21 mouse cellular contexts compared by ENCODE assay signal in genomic region chr8:47746304-47746703, GRCm38 (mm10). TPM values are rescaled to one million over a fixed set of nuclear protein-coding genes. Genes with fewer than 3 reads are reported as not detected.
DNase-seq lines count a peak whose midpoint lies in the region; ATAC-seq lines count a peak whose summit lies in the region.
"Had no signal": no experiment of that assay in that cellular context is flagged by ENCODE, and none has a peak within 500 bp of the region (broad histone marks: within the 10 kb centered on the region; RNA-seq: fewer than 3 reads in every experiment).

No protein-coding gene starts in this region.

- no peak for ATAC-seq in kidney, embryonic 14.5 days (ENCODE audit: low FRiP score, low TSS enrichment)
- ATAC-seq in kidney, embryonic 15.5 days (replicated peaks; ENCODE audit: low FRiP score): 0 out of 2 replicates have a peak, but pooled peaks have one; percentile 27
- ATAC-seq in liver, embryonic 12.5 days: no peak
- ATAC-seq: activated CD4-positive, CD25-positive, alpha-beta regulatory T cell, adult 4 months; forebrain, embryonic 16.5 days; Patski had no signal

- no peaks in the 10 kb centered on the region for H3K36me3 ChIP-seq in kidney, embryonic 14.5 days (ENCODE audit: control insufficient read depth, insufficient read depth, low read length)
- H3K36me3 ChIP-seq in kidney, embryonic 15.5 days: no peaks in the 10 kb centered on the region
- no peaks in the 10 kb centered on the region for H3K36me3 ChIP-seq in liver, embryonic 12.5 days
- H3K36me3 ChIP-seq: embryonic facial prominence, embryonic 12.5 days; heart, embryonic 13.5 days; hindbrain, embryonic 15.5 days had no signal

- H3K4me3 ChIP-seq in kidney, embryonic 14.5 days (ENCODE audit: low read length): no peak overlapping the region
- H3K4me3 ChIP-seq in kidney, embryonic 15.5 days (replicated peaks): no peak overlapping the region
- H3K4me3 ChIP-seq in liver, embryonic 12.5 days: no peak overlapping the region
- H3K4me3 ChIP-seq: embryonic facial prominence, embryonic 12.5 days; heart, embryonic 13.5 days; hindbrain, embryonic 15.5 days had no signal

- DNase-seq in kidney, adult 11 months: peak; percentile 61
- DNase-seq in kidney, postnatal 14 days: peak; percentile 44
- no peak for DNase-seq in left cerebral cortex, postnatal 14 days (ENCODE audit: low spot score in 2 of 2)
- no peak for DNase-seq in MN1 (ENCODE audit: low spot score)
- no peak for DNase-seq in gastrocnemius, adult 18-20 months (ENCODE audit: low spot score)
- DNase-seq: adrenal gland, postnatal 25 days; cerebellum, adult 11 months; cerebellum, adult 8-10 months; cerebellum, postnatal 25 days; gastrocnemius, postnatal 36 days; heart, adult 11 months; heart, postnatal 36 days had no signal

- no peak overlapping the region; the same call in 1 of the 2 replicates for H3K27ac ChIP-seq in kidney, embryonic 14.5 days (ENCODE audit: low read depth, low read length)
- 0 out of 2 replicates have a peak overlapping the region, but pooled peaks have one; percentile 22 for H3K27ac ChIP-seq in kidney, embryonic 15.5 days
- no peak overlapping the region for H3K27ac ChIP-seq in liver, embryonic 12.5 days
- H3K27ac ChIP-seq: embryonic facial prominence, embryonic 12.5 days; heart, embryonic 13.5 days; hindbrain, embryonic 15.5 days had no signal

- H3K9me3 ChIP-seq in kidney, embryonic 14.5 days (ENCODE audit: control insufficient read depth, low read length): no peaks in the 10 kb centered on the region
- no peaks in the 10 kb centered on the region for H3K9me3 ChIP-seq in kidney, embryonic 15.5 days (replicated peaks)
- H3K9me3 ChIP-seq in liver, embryonic 12.5 days (replicated peaks): no peaks in the 10 kb centered on the region
- H3K9me3 ChIP-seq: embryonic facial prominence, embryonic 12.5 days; heart, embryonic 13.5 days; hindbrain, embryonic 15.5 days had no signal

- H3K9ac ChIP-seq in kidney, embryonic 14.5 days (ENCODE audit: low read depth, low read length): no peak overlapping the region
- no peak overlapping the region for H3K9ac ChIP-seq in kidney, embryonic 15.5 days
- H3K9ac ChIP-seq in liver, embryonic 12.5 days: no peak overlapping the region
- H3K9ac ChIP-seq: embryonic facial prominence, embryonic 12.5 days; heart, embryonic 13.5 days; hindbrain, embryonic 15.5 days had no signal

- no peaks in the 10 kb centered on the region for H3K27me3 ChIP-seq in kidney, embryonic 14.5 days (ENCODE audit: control insufficient read depth, insufficient read depth, low read length)
- H3K27me3 ChIP-seq in kidney, embryonic 15.5 days: no peaks in the 10 kb centered on the region
- peaks cover 8% of the 10 kb centered on the region; the same call in 1 of the 2 replicates for H3K27me3 ChIP-seq in liver, embryonic 12.5 days (replicated peaks)
- H3K27me3 ChIP-seq: embryonic facial prominence, embryonic 12.5 days; hindbrain, embryonic 15.5 days; Patski had no signal

- H3K4me1 ChIP-seq in kidney, embryonic 14.5 days (ENCODE audit: control insufficient read depth, insufficient read depth, low read length): 0 out of 2 replicates have a peak, but pooled peaks cover 4% of the 10 kb centered on the region
- H3K4me1 ChIP-seq in kidney, embryonic 15.5 days: peaks cover 16% of the 10 kb centered on the region
- no peaks in the 10 kb centered on the region for H3K4me1 ChIP-seq in liver, embryonic 12.5 days

- no peak overlapping the region for H3K4me2 ChIP-seq in kidney, embryonic 14.5 days (replicated peaks; ENCODE audit: low read depth, low read length)
- H3K4me2 ChIP-seq in kidney, embryonic 15.5 days: no peak overlapping the region
- H3K4me2 ChIP-seq in liver, embryonic 12.5 days: no peak overlapping the region
- H3K4me2 ChIP-seq: embryonic facial prominence, embryonic 12.5 days; heart, embryonic 13.5 days; hindbrain, embryonic 15.5 days had no signal

- intact Hi-C loops in left cerebral cortex, postnatal 14 days (cut with DNase I): no loop called here

- 37% methylated on average over 12 of the region's 12 CpGs for WGBS in kidney, embryonic 14.5 days
- WGBS in kidney, embryonic 15.5 days: 42% methylated on average over 12 of the region's 12 CpGs
- WGBS in liver, embryonic 12.5 days (ENCODE audit: insufficient replicate concordance): 69% methylated on average over 12 of the region's 12 CpGs

RNA-seq across cellular contexts. Expression of gene Cdkn2aip, which starts 32.6 kb away (rescaled TPM):
- 26.0 and 33.7 TPM in 2 replicates for polyA plus RNA-seq in kidney, embryonic 14.5 days (2014; fragmentation: Nextera tagmentation; extraction: Ambion mirVana)
- 24.5 and 27.9 TPM in 2 replicates for polyA plus RNA-seq in kidney, embryonic 15.5 days (2015; fragmentation: Nextera tagmentation; extraction: Ambion mirVana)
- 17.1 and 18.4 TPM in 2 replicates for polyA plus RNA-seq in liver, embryonic 12.5 days (2016; fragmentation: Nextera tagmentation; extraction: Ambion mirVana)
- 10 to 100 TPM; 13.5 to 15.8 TPM for total RNA-seq in left cerebral cortex, postnatal 14 days (2021)
- 1 to 10 TPM; 5.0 to 5.7 TPM for total RNA-seq in gastrocnemius, adult 18-20 months (2021)

Comparison
In these comparisons a context has a peak if more than half of its experiments do, and no peak if none do; other contexts are left out.
1. DNase-seq: peak in kidney, adult 11 months (single experiment) and kidney, postnatal 14 days (single experiment); none in left cerebral cortex, postnatal 14 days (0 of 2), MN1 (single experiment) and gastrocnemius, adult 18-20 months (single experiment).